Mouse (Mus musculus) liver, embryonic 13.5 days (tissue): ENCODE measurements at regions not wholly inside any gene's neighbourhood (a gene's known extent, or its start where the extent isn't known, plus 50 kb on each side); places are given as distances from the start of the nearest gene placed in this dataset.

Source experiments
- ATAC-seq: fragments of 200-750 bp; cut with Nextera tagmentation; 2 replicates; pipeline ENCODE4 v1.8.0; 2017; ENCODE audit warnings: low read depth, mild to moderate bottlenecking, moderate number of reproducible peaks, moderate library complexity
- DNase-seq: peaks from one replicate; pipeline ENCODE4 v3.0.0; 2022
- H3K27ac ChIP-seq: fragments of 300-500 bp; sonication (generic); 2 replicates; pipeline ENCODE4 v1.5.1; 2015; ENCODE audit warnings: moderate library complexity, mild to moderate bottlenecking, inconsistent platforms
- H3K27me3 ChIP-seq: fragments of 300-500 bp; sonication (generic); 2 replicates; pipeline ENCODE4 v1.6.1; 2015; ENCODE audit warnings: mild to moderate bottlenecking, inconsistent platforms
- H3K36me3 ChIP-seq: fragments of 300-500 bp; sonication (generic); 2 replicates; pipeline ENCODE4 v1.6.1; 2015; ENCODE audit warnings: mild to moderate bottlenecking, inconsistent platforms
- H3K4me1 ChIP-seq: fragments of 300-500 bp; sonication (generic); replicated peaks from 2 replicates; pipeline ENCODE4 v1.6.1; 2015; ENCODE audit warnings: inconsistent platforms
- H3K4me2 ChIP-seq: fragments of 300-500 bp; sonication (generic); 2 replicates; pipeline ENCODE4 v1.6.1; 2015; ENCODE audit warnings: inconsistent platforms, mild to moderate bottlenecking, moderate library complexity
- H3K4me3 ChIP-seq: fragments of 300-500 bp; sonication (generic); replicated peaks from 2 replicates; pipeline ENCODE4 v1.5.1; 2015; ENCODE audit warnings: mild to moderate bottlenecking, inconsistent platforms
- H3K9ac ChIP-seq: fragments of 300-500 bp; sonication (generic); 2 replicates; pipeline ENCODE4 v1.6.1; 2015; ENCODE audit warnings: mild to moderate bottlenecking, inconsistent platforms
- H3K9me3 ChIP-seq: fragments of 300-500 bp; sonication (generic); replicated peaks from 2 replicates; pipeline ENCODE4 v1.6.1; 2016; ENCODE audit warnings: inconsistent platforms
- WGBS: fragments of 180-500 bp; shearing (Covaris S2); methylation state at CpG from one replicate; pipeline ENCODE4 v1.1.7; 2015; ENCODE audit not compliant: insufficient replicate concordance; 5-methylcytosine and 5-hydroxymethylcytosine counted together

DNA sequence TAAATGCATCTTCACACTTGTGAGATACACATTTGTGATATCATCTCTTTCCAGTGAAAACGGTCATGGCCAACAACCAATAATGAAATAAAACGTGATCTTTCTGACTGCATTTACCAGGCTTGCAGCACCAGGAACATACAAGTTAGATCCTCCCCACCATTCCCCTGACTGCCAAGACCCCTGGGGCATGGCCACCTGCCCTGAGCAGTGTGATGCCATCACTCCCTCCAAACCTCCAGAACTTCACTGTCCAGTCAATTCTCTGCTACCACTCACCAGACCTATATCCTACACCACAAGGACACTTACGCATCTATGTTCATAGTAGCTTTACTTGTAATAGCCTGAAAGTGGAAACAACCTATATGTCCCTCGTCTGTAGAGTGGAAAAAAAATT, 785.3 kb upstream of the Cited2 start:
- no peak overlapping the region for H3K27ac ChIP-seq
- no peak overlapping the region for H3K9ac ChIP-seq
- no peaks in the 10 kb centered on the region for H3K4me1 ChIP-seq
- ATAC-seq (no peak), DNase-seq (no peak)
- WGBS, result 61% methylated on average over 4 of the region's 4 CpGs
- no peaks in the 10 kb centered on the region for H3K27me3 ChIP-seq
- H3K36me3 ChIP-seq, result no peaks in the 10 kb centered on the region
- no peak overlapping the region for H3K4me3 ChIP-seq
- H3K9me3 ChIP-seq, result no peaks in the 10 kb centered on the region
- H3K4me2 ChIP-seq, result no peak overlapping the region

DNA sequence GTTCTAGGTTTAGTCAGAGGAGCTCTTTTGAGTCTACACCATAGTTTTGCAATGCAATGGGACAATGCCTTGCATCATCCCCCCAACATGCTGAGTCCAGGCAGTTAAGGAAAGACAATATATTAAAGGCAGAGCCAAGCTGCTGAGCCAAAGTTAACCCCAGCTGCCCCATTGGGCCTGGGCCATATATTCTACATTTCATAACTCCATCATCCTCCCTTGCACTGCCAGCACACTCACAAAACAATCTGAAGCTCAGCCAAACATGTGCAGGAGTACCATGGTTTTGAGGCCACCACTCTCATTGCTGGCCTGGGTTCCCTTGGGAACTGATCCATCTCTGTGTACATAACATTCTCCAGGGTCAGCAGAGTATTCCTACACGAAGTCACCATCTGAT, 771.4 kb upstream of the Cited2 start:
- WGBS, result 36% methylated on average over 1 of the region's 1 CpGs
- no peak for ATAC-seq

GRCm38 (mm10) chr10:16960971-16961370, 762.0 kb upstream of the Cited2 start:
- Histone ChIP-seq H3K27me3 (no peaks in the 10 kb centered on the region), H3K9me3 (no peaks in the 10 kb centered on the region), H3K9ac (no peak overlapping the region), H3K4me3 (no peak overlapping the region), H3K36me3 (no peaks in the 10 kb centered on the region), H3K4me1 (no peaks in the 10 kb centered on the region), H3K4me2 (no peak overlapping the region), H3K27ac (no peak overlapping the region)
- whole genome bisulfite sequencing, result 52% methylated on average over 3 of the region's 3 CpGs
- ATAC-seq (no peak), DNase-seq (no peak)

More for the DNA sequence above, 771.4 kb upstream of the Cited2 start:
- no peaks in the 10 kb centered on the region for H3K36me3 ChIP-seq
- H3K4me2 ChIP-seq, result no peak overlapping the region
- no peaks in the 10 kb centered on the region for H3K4me1 ChIP-seq
- no peak for DNase-seq
- H3K9me3 ChIP-seq, result no peaks in the 10 kb centered on the region
- H3K4me3 ChIP-seq, result no peak overlapping the region
- H3K27ac ChIP-seq, result no peak overlapping the region
- H3K27me3 ChIP-seq, result no peaks in the 10 kb centered on the region
- no peak overlapping the region for H3K9ac ChIP-seq

- no peaks in the 10 kb centered on the region for H3K9me3 ChIP-seq
- no peak for DNase-seq
- WGBS, result 56% methylated on average over 2 of the region's 2 CpGs
These were observed 760.6 kb upstream of the Cited2 start for GRCm38 (mm10) chr10:16962463-16962862.

GRCm38 (mm10) chr10:16978770-16979169, 744.2 kb upstream of the Cited2 start:
- H3K4me1 ChIP-seq, result no peaks in the 10 kb centered on the region
- ATAC-seq (no peak), DNase-seq (no peak)
- H3K9ac ChIP-seq, result no peak overlapping the region
- no peaks in the 10 kb centered on the region for H3K36me3 ChIP-seq
- H3K27ac ChIP-seq, result no peak overlapping the region
- H3K4me2 ChIP-seq, result no peak overlapping the region
- 54% methylated on average over 5 of the region's 5 CpGs for WGBS
- no peak overlapping the region for H3K4me3 ChIP-seq
- no peaks in the 10 kb centered on the region for H3K9me3 ChIP-seq
- no peaks in the 10 kb centered on the region for H3K27me3 ChIP-seq

More at GRCm38 (mm10) chr10:16962463-16962862, 760.6 kb upstream of the Cited2 start:
- Histone ChIP-seq H3K36me3 (no peaks in the 10 kb centered on the region), H3K4me1 (no peaks in the 10 kb centered on the region), H3K4me2 (no peak overlapping the region), H3K27ac (no peak overlapping the region), H3K9ac (no peak overlapping the region), H3K27me3 (no peaks in the 10 kb centered on the region), H3K4me3 (no peak overlapping the region)
- ATAC-seq, result no peak

- Histone ChIP-seq H3K9ac (no peak overlapping the region), H3K4me3 (no peak overlapping the region), H3K36me3 (no peaks in the 10 kb centered on the region), H3K9me3 (no peaks in the 10 kb centered on the region), H3K4me2 (no peak overlapping the region), H3K27ac (no peak overlapping the region), H3K27me3 (no peaks in the 10 kb centered on the region), H3K4me1 (no peaks in the 10 kb centered on the region)
- WGBS, result 73% methylated on average over 1 of the region's 1 CpGs
- ATAC-seq (no peak), DNase-seq (no peak)
These were observed 732.8 kb upstream of the Cited2 start for GRCm38 (mm10) chr10:16990227-16990626.

DNA sequence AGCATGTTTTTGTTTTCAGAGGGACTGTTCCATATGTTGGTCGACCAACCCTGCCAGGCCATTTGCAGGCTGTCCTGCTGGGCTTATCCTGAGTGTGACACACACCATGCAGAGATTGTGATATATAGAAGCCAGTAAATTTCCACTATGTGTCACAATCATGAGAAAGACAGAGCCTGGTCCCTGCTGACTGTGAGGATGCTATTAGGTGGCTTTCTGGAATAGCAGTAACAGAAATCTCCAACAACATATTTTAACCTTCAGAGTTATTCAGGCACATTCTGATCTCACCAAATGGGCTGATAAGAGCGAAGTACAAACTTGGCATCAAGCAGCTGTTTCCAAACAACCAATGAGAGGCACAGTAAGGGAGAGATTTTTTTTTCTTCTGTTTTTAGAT, 729.2 kb upstream of the Cited2 start:
- ATAC-seq (no peak), DNase-seq (no peak)
- Histone ChIP-seq H3K27me3 (no peaks in the 10 kb centered on the region), H3K4me2 (no peak overlapping the region), H3K4me1 (no peaks in the 10 kb centered on the region), H3K9ac (no peak overlapping the region), H3K4me3 (no peak overlapping the region), H3K9me3 (no peaks in the 10 kb centered on the region), H3K27ac (no peak overlapping the region), H3K36me3 (no peaks in the 10 kb centered on the region)
- WGBS, result 39% methylated on average over 2 of the region's 2 CpGs

GRCm38 (mm10) chr10:16994526-16994925, 728.5 kb upstream of the Cited2 start:
- Histone ChIP-seq H3K4me1 (no peaks in the 10 kb centered on the region), H3K4me2 (no peak overlapping the region), H3K9me3 (no peaks in the 10 kb centered on the region), H3K9ac (no peak overlapping the region), H3K36me3 (no peaks in the 10 kb centered on the region), H3K27ac (no peak overlapping the region), H3K27me3 (no peaks in the 10 kb centered on the region), H3K4me3 (no peak overlapping the region)
- 64% methylated on average over 6 of the region's 6 CpGs for WGBS
- ATAC-seq (no peak), DNase-seq (no peak)

- Histone ChIP-seq H3K9ac (no peak overlapping the region), H3K27ac (no peak overlapping the region), H3K9me3 (no peaks in the 10 kb centered on the region), H3K4me1 (no peaks in the 10 kb centered on the region), H3K4me3 (no peak overlapping the region), H3K4me2 (no peak overlapping the region), H3K27me3 (no peaks in the 10 kb centered on the region), H3K36me3 (no peaks in the 10 kb centered on the region)
- no peak for DNase-seq
- 54% methylated on average over 1 of the region's 1 CpGs for WGBS
- no peak for ATAC-seq
These were observed 728.0 kb upstream of the Cited2 start for GRCm38 (mm10) chr10:16995010-16995409.

GRCm38 (mm10) chr10:16996820-16997466, 726.1 kb upstream of the Cited2 start:
- Histone ChIP-seq H3K27ac (no peak overlapping the region), H3K9ac (no peak overlapping the region), H3K4me3 (no peak overlapping the region), H3K4me2 (no peak overlapping the region), H3K4me1 (no peaks in the 10 kb centered on the region), H3K9me3 (no peaks in the 10 kb centered on the region), H3K36me3 (no peaks in the 10 kb centered on the region), H3K27me3 (no peaks in the 10 kb centered on the region)
- ATAC-seq (no peak), DNase-seq (peak; percentile 1)
- WGBS, result 34% methylated on average over 6 of the region's 6 CpGs

GRCm38 (mm10) chr10:17001320-17001719, 721.7 kb upstream of the Cited2 start:
- Histone ChIP-seq H3K27ac (no peak overlapping the region), H3K4me3 (no peak overlapping the region), H3K9ac (no peak overlapping the region), H3K4me1 (no peaks in the 10 kb centered on the region), H3K27me3 (no peaks in the 10 kb centered on the region), H3K4me2 (no peak overlapping the region), H3K36me3 (no peaks in the 10 kb centered on the region), H3K9me3 (no peaks in the 10 kb centered on the region)
- no peak for ATAC-seq
- DNase-seq, result no peak
- 59% methylated on average over 8 of the region's 8 CpGs for WGBS

GRCm38 (mm10) chr10:17003123-17003849, 719.7 kb upstream of the Cited2 start:
- H3K27me3 ChIP-seq, result no peaks in the 10 kb centered on the region
- DNase-seq (no peak), ATAC-seq (no peak)
- WGBS, result 60% methylated on average over 4 of the region's 4 CpGs
- H3K36me3 ChIP-seq, result no peaks in the 10 kb centered on the region
- H3K4me3 ChIP-seq, result no peak overlapping the region
- no peak overlapping the region for H3K9ac ChIP-seq
- H3K9me3 ChIP-seq, result no peaks in the 10 kb centered on the region
- no peak overlapping the region for H3K27ac ChIP-seq
- H3K4me1 ChIP-seq, result no peaks in the 10 kb centered on the region
- no peak overlapping the region for H3K4me2 ChIP-seq
